Mouse (Mus musculus) induced T-regulatory cell, adult 2 months (primary cell): ENCODE measurements around the gene Bbs9.

Experiments
- DNase-seq: peaks from one replicate; pipeline ENCODE4 v3.0.0-alpha.2; 2012; ENCODE audit warnings: low read depth

Bbs9 gene

GRCm38 (mm10) chr9:22750779-22751545, 275.4 kb downstream of the Bbs9 start:
- DNase-seq = no peak

DNA sequence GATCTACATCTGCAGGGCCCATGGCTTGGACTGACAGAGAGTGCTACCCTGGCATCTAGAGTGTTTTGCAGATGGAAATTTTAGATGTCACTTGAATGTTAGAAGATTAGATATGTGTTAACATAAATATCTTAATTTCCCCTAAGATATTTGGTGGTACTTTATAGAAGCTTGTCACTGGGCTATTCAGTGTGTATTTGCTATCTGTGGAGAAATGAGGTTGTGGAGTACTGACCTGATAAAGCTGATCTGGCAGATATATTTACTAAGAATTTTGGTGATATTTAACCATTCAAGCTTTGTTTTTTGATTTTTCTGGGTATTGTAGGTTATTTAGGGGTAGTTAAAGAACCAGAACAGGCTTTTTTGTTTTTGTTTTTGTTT, 276.0 kb downstream of the Bbs9 start:
- no peak for DNase-seq

DNA sequence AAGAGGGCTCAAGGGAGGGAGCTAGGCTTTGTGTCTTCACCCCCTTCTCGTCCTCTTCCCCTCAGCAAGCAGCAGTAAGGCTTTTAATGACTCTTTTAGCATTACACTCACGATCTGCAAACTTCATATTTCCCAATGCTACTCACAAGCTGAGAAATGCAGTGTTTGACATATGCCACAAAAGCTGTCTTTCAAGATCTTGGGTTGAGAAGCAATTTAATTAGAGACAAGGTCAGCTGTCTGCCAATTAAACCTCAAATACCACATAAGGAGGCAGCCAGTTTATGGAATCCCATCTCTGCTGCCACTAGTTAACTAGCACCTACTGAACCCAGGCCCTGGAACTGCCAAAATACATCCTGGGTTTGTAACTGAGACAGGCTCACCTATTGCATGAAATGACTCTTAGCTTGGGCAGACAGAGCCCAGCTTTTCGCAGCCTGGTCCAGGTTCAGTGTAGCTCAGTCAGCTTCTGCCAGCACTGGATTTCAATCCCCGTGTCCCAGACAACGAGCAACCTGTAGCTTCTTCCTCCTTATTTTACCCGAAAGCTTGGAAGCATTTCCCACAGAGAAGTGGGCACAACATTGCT, 278.7 kb downstream of the Bbs9 start:
- no peak for DNase-seq

- DNase-seq = no peak
These were observed 283.0 kb downstream of the Bbs9 start for GRCm38 (mm10) chr9:22758487-22758886.

- DNase-seq = no peak
These were observed 283.7 kb downstream of the Bbs9 start for GRCm38 (mm10) chr9:22759241-22759640.

- no peak for DNase-seq
These were observed 284.9 kb downstream of the Bbs9 start for GRCm38 (mm10) chr9:22760376-22760775.

GRCm38 (mm10) chr9:22761487-22761886, 286.0 kb downstream of the Bbs9 start:
- no peak for DNase-seq

- no peak for DNase-seq
These were observed 290.2 kb downstream of the Bbs9 start for GRCm38 (mm10) chr9:22765618-22766220.

DNA sequence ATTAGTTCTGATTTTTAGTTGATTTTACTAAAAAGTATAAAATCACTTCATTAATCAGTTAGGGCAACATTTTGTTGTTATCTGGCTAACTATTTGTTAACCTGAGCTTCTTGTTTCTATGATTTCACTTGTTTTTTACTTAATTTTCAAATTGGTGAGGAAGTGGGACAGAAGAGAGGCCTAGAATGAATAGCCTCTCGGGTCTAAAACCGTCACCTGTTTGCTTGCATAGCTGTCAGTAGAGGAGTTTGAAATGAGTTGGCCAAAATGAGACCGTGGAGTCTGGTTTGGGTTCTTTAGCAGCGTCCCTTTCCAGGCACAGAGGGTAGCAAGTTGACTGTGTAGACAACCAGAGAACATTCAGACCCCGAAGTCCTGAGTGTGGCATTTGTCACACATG, 291.6 kb downstream of the Bbs9 start:
- no peak for DNase-seq

GRCm38 (mm10) chr9:22767860-22768259, 292.3 kb downstream of the Bbs9 start:
- no peak for DNase-seq

GRCm38 (mm10) chr9:22771785-22772184, 296.3 kb downstream of the Bbs9 start:
- no peak for DNase-seq

GRCm38 (mm10) chr9:22776246-22776961, 300.9 kb downstream of the Bbs9 start:
- no peak for DNase-seq

- DNase-seq = no peak
These were observed 301.9 kb downstream of the Bbs9 start for GRCm38 (mm10) chr9:22777425-22777824.

- no peak for DNase-seq
These were observed 304.1 kb downstream of the Bbs9 start for GRCm38 (mm10) chr9:22779631-22780030.

DNA sequence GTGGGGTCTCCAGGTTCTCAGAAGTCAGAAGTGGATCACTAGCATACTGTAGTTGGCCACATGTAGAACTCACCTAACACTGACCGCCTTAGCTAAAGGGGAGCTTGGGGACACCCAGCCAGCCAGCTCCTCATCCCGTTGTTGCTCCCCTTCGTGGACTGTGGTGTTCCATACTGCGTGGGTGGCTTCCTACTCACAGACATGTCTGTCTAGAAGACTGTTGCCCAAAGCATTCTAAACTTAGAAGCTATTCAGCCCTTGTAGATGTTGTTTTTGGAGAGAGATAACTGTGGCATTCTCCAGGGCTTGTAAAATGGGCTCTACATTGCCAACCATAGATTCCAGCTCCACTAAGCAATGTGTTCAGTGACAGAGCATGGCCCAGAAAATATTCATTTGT, 310.5 kb downstream of the Bbs9 start:
- no peak for DNase-seq

DNA sequence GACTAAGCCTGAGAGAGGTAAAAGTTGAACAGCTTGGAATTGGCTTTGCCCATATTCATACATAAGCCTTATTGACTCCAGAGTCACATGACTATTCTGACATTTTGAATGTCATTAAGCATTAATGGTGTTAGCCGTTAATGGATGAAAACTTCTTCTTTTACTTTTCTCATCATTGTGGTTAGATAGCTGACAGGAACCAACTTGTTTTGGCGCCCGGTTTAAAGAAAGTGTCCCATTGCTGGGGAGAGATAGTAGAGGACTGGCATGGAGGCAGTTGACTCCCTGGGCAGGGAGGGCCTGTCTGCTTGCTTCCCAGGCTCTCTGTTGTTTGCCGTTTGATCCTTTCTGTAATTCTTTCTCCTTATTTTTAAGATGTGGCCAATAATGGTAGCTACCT, 312.9 kb downstream of the Bbs9 start:
- DNase-seq = no peak

DNA sequence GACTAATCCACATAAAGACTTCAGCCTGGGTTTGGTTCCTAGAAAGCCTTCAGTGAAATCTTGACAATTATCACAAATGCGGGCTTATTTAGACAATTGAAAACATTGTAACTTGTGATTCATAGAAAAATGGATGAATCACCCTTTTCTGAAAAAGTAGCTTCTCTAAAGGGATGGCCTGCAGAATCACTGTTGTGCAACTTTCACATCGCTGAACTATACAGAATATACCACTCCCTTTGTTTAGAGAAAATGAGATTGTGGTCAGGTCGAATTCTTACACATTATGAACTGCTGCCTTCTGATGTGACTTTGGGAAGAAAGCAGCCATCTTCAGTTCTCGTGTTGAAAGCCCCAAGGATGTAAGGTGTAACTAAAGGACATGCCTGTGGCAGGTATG, 313.3 kb downstream of the Bbs9 start:
- no peak for DNase-seq

DNA sequence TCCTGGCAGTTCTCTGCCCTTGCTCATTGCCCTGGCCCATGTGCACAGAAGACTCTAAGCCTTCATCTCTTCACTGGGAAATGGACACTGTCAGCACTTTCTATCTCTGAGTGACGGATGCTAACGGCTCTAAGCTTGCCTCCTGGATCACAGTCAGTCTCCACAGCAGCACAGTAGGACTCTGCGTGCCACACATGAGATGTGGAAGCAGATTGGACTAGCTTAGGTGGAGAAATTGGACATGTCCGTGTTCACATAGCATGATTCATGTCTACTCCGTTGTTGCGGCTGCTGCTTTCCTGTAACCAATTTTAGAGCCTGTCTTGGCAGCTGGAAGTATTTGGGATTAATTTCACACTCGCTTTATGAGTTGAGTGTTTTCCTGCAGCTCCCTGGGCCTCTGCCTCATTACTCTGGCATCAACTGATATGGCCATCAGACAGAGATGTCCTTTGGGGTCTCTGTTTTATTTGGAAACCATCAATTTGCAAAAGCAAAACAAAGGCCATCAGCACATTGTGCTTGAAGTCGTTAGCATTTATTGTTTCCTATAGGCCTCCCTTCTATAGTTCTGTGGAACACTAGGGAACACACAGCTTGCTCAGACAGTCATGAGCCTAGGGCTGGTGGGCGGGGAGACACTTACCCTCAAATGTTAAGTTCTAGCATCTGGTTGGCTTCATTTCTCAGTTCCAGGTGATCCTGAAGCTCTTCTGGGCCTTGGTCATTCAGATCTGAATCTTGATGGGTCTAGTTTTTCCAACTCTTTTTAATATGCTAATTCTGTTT, 314.1 kb downstream of the Bbs9 start:
- DNase-seq = no peak

DNA sequence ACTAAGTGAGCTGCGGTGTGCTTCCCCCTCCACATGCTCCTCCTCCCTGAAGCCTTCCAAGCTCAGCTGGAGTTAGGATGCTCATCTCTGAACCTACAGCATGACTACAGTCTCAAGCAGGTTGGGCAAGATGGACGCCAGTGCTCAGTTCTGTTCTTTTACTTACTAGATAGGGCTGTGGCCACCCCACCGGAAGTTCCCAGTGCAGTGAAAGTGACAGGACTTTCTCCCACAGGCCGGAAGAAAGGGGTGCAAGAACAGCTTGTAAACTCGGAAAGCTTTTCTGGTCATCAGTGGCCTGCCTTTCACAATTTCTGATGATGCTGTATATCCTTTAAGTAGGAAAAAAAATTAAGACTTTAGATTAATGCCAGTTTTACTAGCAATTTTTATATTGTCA, 315.7 kb downstream of the Bbs9 start:
- DNase-seq = no peak

DNA sequence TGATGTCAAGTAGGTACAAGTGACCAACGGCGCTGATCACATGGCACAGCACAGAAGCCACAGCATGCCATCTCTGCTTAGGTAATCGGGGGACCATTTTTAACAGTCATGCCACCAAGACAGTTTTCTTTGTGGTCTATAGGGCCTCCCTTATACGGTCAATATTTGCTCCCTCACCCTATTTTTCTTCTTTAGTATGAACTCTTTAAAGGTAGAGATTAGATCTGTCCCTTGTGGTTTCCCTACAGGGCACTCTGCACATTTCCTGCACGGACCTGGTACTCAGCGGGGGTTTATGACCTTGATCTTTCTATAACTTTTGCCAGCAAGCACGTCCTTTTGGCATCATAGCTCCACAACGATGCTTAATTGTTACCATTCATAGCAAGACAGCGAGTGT, 316.2 kb downstream of the Bbs9 start:
- no peak for DNase-seq

- no peak for DNase-seq
These were observed 318.2 kb downstream of the Bbs9 start for GRCm38 (mm10) chr9:22793698-22794097.

DNA sequence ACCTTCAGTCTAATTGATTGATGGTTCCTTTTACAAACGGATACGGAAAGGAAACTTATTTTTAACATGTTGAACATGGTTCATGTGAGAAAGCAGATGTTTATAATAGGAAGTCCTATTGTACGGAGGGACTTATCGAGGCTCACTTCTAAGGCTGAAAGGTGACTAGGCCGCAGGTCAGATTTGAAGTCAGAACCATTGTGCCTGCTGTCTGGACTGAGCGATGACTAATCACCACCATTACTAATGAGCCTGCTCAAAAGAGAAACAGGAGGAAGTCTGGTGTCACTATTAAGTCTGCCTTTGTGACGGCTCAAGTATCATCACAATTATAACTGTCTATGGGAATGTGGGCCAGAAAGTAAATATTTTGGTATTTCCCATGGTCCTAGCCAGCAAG, 325.2 kb downstream of the Bbs9 start:
- DNase-seq = no peak
